Mouse (Mus musculus): ENCODE measurements around the gene Rps6kl1.

Gene Rps6kl1

DNA sequence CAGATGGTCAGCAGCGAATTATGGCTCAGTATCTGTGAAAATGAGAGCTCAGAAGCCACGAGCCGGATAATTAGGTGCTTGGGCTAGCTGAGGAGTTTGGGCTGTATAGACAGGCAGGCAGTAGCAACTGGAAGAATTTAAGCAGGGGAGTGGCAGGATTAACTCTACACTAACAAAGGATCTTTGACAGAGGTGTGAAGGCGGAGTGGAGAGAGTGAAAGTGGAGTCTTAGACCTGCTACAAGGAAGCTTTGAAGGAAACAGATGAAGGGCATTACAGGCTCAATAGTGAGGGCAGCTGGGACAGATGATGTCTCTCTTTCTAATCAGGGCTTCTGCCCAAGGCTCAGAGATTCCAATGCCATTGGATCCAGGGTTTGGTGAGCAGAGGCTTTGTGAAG lies 41.6 kb downstream of the Rps6kl1 start:
- CTCF ChIA-PET = no interaction called here

DNA sequence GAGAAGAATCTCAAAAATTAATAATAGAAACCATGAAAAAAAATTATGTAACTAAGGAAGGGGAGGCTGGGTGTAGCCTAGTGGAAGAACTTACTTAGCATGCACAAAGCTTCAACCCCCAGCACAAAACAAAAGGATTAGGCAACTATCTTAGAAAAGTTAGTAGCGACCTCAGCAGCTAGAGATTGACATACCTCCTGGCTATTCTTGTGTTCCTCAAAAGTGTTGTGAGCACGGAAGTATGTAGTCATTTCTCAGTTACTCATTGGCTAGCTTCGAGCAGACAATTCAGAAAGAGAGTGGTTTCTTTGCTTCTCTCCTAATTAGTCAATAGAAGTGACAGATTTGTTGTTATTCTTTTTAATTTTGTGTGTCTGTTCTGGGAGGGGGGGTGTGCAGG lies 42.4 kb downstream of the Rps6kl1 start:
- CTCF ChIA-PET = no interaction called here

DNA sequence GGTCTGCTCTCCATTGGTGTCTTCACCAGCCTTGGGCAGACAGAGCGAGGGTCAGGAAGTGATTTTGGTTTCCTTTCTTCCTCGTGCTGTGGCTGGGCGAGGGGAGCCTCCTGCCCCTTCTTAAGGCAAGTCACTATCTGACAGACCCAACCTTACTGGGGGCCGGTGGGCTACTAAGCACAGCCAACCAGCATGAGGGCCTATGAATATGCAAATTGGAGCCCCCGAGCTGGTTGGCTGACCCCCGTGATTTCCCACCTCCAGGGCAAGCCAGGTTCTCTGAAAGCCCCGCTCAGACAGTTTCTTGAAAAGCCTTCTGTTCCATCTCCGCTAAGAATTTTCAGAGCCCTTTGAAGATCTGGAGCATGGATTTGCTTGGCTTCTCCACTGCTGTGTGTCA lies 44.8 kb downstream of the Rps6kl1 start:
- CTCF ChIA-PET = interaction anchor here (0.5 kb wide), 1 partner anchor 9 kb away, joined by 3 read pairs; no protein-coding TSS in a partner anchor

DNA sequence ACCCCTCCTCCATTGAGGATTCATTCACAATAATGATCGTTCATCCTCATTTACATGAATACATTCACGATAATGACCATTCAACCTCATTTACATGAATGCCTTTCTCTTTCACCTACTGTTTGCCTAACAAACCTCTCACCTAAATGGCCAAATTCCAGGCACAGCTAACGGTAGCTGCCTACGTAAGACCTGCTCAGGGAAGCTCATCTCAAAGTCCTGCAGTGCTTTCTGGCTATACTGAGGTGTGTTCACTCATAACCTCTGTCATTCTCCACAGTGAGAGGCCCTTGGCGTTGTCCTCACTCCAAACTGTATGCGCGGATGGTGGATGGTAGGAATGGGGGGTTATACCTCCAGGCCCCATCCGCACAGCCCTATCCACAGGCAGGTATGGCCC lies 46.3 kb downstream of the Rps6kl1 start:
- CTCF ChIA-PET = no interaction called here

DNA sequence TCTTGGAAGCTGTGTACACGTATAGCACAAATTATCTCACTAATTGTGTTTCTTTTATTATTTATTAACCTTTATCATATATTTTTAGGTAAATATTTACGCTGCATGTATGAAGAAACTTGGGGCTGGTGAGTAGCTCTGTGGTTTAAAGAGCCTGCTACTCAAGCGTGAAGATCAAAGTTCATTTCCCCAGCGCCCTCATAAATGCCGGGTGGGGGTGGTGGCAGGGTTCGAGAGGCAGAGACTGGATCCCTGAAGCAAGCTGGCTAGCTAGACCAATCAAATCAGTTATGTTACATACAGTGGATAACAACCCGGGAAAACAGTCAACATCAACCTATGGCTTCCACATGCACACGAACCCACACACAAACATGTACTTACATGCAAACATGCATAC lies 48.0 kb downstream of the Rps6kl1 start:
- CTCF ChIA-PET = no interaction called here

DNA sequence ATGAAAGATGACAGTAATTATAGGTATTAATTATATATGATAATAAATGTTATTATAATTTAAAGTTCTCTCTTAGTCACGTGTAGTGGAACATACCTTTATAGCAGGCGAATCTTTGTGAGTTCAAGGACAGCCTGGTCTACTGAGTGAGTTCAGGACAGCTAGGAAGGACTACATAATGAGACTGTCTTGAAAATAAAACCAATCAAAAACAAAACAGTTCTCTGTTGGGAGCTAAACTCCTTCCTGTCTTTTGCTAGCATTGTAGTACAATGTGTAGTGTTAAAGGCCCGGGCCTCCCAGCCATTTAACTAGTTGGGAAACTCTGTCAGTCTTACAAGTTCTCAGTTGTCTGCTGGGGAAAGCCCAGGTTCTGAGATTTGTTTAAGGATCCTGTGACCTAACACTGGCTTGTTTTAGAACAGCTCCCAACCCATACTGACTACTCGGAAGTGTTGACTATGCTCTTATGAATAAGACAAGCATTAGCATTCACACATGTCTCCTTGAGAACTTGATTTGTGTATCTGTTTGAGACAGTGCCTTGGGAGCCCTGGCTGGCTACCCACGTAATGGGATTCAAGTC lies 49.5 kb downstream of the Rps6kl1 start:
- CTCF ChIA-PET = no interaction called here

DNA sequence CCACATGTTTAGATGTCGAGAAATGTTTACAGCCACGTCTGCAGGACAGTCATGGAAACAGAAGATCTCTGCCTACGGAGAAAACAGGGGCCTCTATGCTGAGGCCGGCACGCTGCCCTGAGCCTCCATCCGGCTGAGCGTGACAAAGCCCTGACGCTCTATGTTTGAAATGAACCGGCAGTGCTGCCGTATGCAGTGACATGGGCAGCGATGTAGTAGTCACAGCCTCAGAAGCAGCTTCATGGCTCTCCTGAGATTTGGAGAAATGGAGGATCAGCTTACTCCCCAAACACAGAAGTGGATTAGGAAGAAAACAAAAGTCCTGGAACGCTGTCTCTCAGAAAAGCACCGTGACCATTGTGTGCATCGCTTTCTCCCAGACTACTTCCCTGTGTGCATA lies 50.1 kb downstream of the Rps6kl1 start:
- CTCF ChIA-PET = no interaction called here

DNA sequence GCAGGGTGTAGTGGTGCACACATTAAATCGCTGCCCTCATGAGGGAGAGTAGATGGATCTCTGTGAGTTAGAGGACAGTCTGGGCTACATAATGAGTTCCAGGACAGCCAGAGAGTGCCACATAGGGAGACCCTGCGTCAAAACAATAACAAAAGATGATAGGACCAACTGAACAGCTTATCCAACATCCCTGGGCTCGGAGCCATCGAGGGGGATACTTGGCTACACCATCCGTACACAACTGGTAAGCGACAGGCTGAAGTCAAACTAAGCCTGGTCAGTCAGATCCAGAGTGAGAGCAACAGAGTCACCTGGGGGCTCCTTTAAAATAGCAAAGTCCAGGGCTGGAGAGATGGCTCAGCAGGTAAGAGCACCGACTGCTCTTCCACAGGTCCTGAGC lies 55.2 kb downstream of the Rps6kl1 start:
- CTCF ChIA-PET = no interaction called here

DNA sequence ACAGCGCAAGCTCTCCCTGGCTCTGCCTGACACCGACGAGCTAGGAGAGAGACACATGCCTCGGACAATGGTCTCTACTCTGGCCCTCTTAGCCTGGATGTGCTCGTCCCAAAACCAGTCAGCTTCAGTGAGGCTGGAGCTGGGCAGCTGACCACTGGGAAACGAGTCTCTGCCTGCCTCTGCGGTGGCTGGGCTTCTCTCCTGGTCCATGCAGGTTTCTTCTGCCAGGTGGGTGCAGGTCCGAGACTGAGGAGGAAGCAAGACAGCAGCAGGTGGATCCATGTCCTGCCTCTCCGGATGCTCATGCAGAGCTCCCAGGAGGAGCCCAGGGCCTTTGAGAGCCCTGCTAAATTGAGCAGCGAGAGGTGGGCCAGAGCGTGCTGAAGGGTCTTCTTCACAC lies 55.9 kb downstream of the Rps6kl1 start:
- CTCF ChIA-PET = no interaction called here

DNA sequence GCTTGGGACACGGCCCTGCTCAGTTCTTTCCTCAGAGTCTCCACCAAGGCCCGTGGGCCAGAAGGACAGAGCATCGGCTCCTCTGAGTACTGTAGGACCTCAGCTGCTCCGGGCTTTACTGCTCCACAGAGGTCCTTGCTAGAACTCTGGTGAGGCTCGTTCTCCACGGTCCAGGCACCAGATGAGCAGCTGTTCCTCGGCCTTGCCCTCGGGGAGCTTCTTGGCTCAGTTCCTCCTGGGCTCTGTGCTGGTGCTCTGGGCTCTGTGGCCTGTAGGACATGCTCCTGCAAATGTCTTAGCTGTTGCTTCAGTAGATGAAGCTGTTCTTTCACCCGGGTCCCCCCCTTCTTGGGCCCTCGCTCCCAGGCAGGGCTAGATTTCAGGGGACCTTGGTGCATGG lies 56.4 kb downstream of the Rps6kl1 start:
- CTCF ChIA-PET = no interaction called here

DNA sequence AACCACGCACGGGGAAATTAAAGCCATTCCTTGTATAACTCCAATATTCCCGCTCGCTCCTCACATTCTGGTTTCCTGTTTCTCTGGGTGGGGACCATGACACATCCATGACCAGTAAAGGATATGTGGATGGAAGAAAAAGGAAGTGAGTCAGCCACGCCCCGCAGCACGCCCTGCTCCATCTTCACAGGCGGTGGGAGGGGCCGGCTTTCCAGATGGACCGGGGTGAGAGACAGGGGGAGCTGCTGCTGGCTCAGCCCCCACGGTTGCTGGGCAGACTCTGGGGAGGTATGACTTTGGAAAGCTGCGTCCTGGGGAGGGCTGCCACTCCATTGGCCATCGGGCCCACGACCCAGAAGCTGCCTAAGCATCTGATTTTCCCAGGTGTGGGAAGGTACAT lies 57.1 kb downstream of the Rps6kl1 start:
- CTCF ChIA-PET = no interaction called here

DNA sequence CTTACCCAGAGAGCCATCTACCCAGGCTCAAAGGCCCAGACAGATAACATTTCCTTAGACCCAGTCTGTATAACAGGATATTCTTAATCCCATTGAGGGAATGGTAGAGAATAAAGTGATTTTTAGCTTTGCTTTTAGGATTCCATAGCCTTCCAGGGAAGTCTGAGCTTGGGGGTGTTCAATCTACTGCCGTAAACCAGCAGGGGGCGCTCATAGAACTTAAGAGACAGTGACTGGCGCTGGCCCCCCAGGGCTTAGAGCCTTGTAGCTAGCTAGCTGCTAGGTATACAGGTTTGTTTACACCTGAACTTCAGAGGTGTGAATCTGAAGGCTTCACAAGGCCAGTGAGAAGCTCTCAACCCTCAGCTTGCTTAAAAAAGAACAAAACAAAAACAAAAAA lies 58.9 kb downstream of the Rps6kl1 start:
- CTCF ChIA-PET = interaction anchor here (0.5 to 0.6 kb wide), 2 partner anchors 320 to 1853 kb away, joined by 3 to 4 read pairs; no protein-coding TSS in a partner anchor

DNA sequence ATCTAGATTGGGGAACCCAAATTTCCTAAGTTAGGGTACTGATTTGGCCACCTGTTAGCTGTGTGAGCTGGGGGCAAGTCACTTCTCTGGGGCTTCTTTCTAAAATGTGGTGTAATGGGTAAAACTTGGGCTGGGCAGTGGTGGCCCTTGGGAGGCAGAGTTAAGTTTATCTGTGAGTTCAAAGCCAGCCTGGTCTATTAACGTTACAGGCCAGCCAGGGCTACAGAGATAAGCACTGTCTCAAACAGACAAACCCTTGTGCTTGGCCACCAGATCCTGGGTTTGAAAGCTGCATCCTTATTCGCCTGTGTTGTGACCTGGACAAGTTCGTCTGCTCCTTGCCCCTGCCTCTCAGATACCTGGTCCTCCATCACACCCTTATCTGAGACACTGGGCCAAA lies 59.9 kb downstream of the Rps6kl1 start:
- CTCF ChIA-PET = no interaction called here

DNA sequence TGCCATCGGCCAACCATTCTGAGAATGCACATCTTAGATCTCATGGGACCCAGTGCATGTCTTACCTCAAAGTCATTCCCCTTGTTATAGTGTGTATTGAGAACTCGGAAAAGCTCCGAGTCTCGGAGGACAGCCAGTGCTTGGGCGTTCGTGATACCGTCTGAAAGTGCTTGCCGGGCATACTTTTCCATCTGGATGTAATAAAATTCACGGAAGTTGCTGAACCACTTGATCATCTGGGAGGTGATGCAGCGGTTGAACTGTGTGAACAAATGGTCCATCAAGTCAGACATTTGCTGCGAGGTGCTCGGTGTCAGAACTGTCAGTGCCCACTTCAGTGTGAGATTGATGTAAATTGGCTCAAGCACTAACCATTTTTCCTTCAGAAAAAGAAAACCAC lies 63.2 kb downstream of the Rps6kl1 start:
- CTCF ChIA-PET = no interaction called here

All from spleen, embryonic (tissue).